ENCODE assay signal across 13 mouse cellular contexts in the genomic region with DNA sequence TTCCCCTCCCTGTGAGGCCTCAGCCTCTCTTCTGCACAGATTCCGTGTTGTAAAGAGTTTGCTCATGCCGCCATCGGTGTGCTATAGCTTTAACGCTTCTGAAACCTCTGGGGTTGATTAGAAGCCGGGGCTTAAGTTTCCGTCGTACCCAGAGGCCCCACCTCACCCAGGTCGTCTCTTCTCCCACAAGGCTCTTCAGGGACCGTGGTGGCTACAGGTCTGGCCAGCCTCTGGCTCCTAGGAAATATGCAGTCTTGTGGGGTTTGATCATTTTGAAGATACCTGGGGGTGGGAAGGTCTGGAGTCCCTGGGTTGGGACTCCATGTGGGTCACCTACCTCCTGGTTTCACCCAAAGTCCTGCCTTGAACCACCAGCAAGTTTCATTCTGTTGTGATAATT. TPM values are rescaled to one million over a fixed set of nuclear protein-coding genes. Genes with fewer than 3 reads are reported as not detected.
"Had no signal": no experiment of that assay in that cellular context is flagged by ENCODE, and none has a peak within 500 bp of the region (broad histone marks: within the 10 kb centered on the region; RNA-seq: fewer than 3 reads in every experiment).

No protein-coding gene starts in this region.

- H3K4me3 ChIP-seq: kidney, embryonic 15.5 days; left cerebral cortex, adult 2 months had no signal

- H3K9ac ChIP-seq: kidney, embryonic 15.5 days; liver, embryonic 14.5 days had no signal

- H3K4me1 ChIP-seq: kidney, embryonic 15.5 days had no signal

- H3K4me2 ChIP-seq: kidney, embryonic 15.5 days; midbrain, embryonic 11.5 days had no signal

- DNase-seq: kidney, adult 11 months; kidney, adult 8-10 months; kidney, postnatal 10 days; kidney, postnatal 36 days; layer of hippocampus, postnatal 36 days; midbrain, embryonic 14.5 days; thymus, adult 18-20 months had no signal

- H3K27ac ChIP-seq: kidney, embryonic 15.5 days; left cerebral cortex, adult 2 months; liver, embryonic 14.5 days had no signal

- H3K9me3 ChIP-seq: kidney, embryonic 15.5 days had no signal

- H3K27me3 ChIP-seq: kidney, embryonic 15.5 days had no signal

RNA-seq across cellular contexts. Expression of a gene that starts 10.5 kb away (rescaled TPM):
- total RNA-seq: megakaryocyte progenitor cell, adult 5-6 weeks; megakaryocyte-erythroid progenitor cell, adult 5-6 weeks had no signal

RNA-seq across cellular contexts. Expression of a gene that starts 51.9 kb away (rescaled TPM):
- total RNA-seq: megakaryocyte-erythroid progenitor cell, adult 5-6 weeks had no signal
